Mouse (Mus musculus) intestine, embryonic 15.5 days (tissue): ENCODE measurements at regions not wholly inside any gene's neighbourhood (a gene's known extent, or its start where the extent isn't known, plus 50 kb on each side); places are given as distances from the start of the nearest gene placed in this dataset.

ENCODE experiments used
- ATAC-seq: fragments of 200-750 bp; cut with Nextera tagmentation; 2 replicates; pipeline ENCODE4 v1.8.0; 2017; ENCODE audit warnings: moderate TSS enrichment, moderate library complexity
- H3K27ac ChIP-seq: fragments of 300-500 bp; sonication (generic); 2 replicates; pipeline ENCODE4 v1.5.1; 2015; ENCODE audit warnings: mild to moderate bottlenecking, inconsistent platforms
- H3K27me3 ChIP-seq: fragments of 300-500 bp; sonication (generic); replicated peaks from 2 replicates; pipeline ENCODE4 v1.6.1; 2015; ENCODE audit warnings: inconsistent platforms
- H3K36me3 ChIP-seq: fragments of 300-500 bp; sonication (generic); 2 replicates; pipeline ENCODE4 v1.6.1; 2015; ENCODE audit warnings: inconsistent platforms
- H3K4me1 ChIP-seq: fragments of 300-500 bp; sonication (generic); replicated peaks from 2 replicates; pipeline ENCODE4 v1.6.1; 2015; ENCODE audit warnings: inconsistent platforms
- H3K4me2 ChIP-seq: fragments of 300-500 bp; sonication (generic); replicated peaks from 2 replicates; pipeline ENCODE4 v1.6.1; 2015; ENCODE audit warnings: mild to moderate bottlenecking, inconsistent platforms
- H3K4me3 ChIP-seq: fragments of 300-500 bp; sonication (generic); replicated peaks from 2 replicates; pipeline ENCODE4 v1.5.1; 2015; ENCODE audit warnings: inconsistent platforms
- H3K9ac ChIP-seq: fragments of 300-500 bp; sonication (generic); 2 replicates; pipeline ENCODE4 v1.6.1; 2015; ENCODE audit warnings: inconsistent platforms
- H3K9me3 ChIP-seq: fragments of 300-500 bp; sonication (generic); 2 replicates; pipeline ENCODE4 v1.6.1; 2016; ENCODE audit warnings: inconsistent platforms
- WGBS: fragments of 180-500 bp; shearing (Covaris S2); methylation state at CpG from one replicate; pipeline ENCODE4 v1.1.7; 2015; 5-methylcytosine and 5-hydroxymethylcytosine counted together

DNA sequence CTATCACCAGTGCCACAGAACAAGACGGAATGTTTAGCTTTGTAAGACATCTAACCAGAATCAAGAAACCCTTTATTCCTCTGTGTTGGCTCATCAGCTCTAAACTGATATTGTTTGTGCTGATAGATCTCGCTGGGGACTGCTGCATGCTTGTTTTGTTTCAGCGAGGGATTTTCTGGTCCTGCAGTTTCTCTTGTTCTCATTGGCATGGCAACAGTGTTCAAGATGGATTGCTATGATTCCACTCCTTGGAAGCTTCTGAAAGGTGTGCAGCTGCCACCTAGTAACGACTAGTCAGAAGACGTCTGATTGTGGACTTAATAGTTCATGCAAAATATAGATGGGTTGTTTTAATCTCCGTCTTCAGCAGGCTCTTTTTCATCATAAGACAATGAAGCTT, 591.2 kb downstream of the Sorcs1 start:
- ATAC-seq = no peak
- Histone ChIP-seq H3K4me1 (no peaks in the 10 kb centered on the region), H3K36me3 (no peaks in the 10 kb centered on the region), H3K4me2 (no peak overlapping the region), H3K9me3 (no peaks in the 10 kb centered on the region), H3K27ac (no peak overlapping the region), H3K27me3 (no peaks in the 10 kb centered on the region), H3K4me3 (no peak overlapping the region), H3K9ac (no peak overlapping the region)
- WGBS = 70% methylated on average over 6 of the region's 6 CpGs

DNA sequence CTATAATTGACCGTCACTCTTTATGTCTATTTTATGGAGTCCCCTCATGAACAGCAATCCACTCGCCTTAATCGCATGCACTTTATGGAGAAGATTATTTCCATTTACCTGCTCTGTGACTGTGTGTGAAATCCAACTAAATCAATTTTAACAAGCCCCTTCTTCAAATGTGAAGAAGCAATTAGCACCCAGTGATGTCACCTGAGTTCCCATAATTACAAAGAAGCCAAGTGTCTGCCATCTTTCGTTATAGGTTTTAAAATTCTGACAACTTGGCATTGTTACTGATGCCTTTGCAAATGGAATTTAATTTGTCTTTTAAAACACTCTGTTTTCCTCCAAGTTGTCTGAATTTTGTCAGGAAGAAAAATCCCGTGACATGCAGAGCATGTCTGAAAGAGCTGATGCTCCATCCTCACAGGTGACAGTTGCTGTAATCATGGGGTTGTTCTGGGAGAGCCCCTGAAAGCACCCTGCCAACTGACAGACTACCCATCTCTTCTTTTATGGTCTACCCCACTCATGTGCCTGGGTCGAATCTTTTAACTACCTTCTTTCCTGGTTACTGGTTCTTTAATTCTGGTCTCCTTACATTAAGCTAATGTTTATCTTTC, 600.9 kb downstream of the Sorcs1 start:
- WGBS = 81% methylated on average over 6 of the region's 6 CpGs
- no peak for ATAC-seq

DNA sequence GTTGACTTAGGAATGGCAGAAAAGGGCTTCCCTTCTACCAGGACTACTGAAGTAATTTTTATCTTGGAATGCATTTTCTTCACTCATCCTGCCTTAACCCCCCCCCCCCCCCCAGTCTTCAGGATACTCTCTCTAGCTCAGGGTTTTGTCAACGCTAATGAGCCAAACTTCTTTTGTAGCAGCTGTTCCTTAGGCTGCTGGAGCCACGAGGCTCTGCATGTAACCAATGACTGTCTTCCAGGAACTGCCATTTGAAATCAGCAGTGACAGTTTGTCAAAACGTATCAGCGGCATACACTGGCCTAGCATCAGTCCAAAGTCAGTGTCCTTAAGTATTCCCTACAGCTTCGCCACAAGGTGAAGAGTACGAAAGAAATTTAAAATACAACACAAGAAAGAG, 618.0 kb downstream of the Sorcs1 start:
- H3K4me1 ChIP-seq = no peaks in the 10 kb centered on the region
- H3K4me3 ChIP-seq = no peak overlapping the region
- no peaks in the 10 kb centered on the region for H3K27me3 ChIP-seq
- H3K4me2 ChIP-seq = no peak overlapping the region
- 75% methylated on average over 6 of the region's 6 CpGs for WGBS
- H3K9me3 ChIP-seq = no peaks in the 10 kb centered on the region
- no peak for ATAC-seq
- no peak overlapping the region for H3K27ac ChIP-seq
- H3K36me3 ChIP-seq = no peaks in the 10 kb centered on the region
- H3K9ac ChIP-seq = no peak overlapping the region

More for the DNA sequence above, 600.9 kb downstream of the Sorcs1 start:
- H3K9me3 ChIP-seq = no peaks in the 10 kb centered on the region
- H3K27ac ChIP-seq = no peak overlapping the region
- H3K4me1 ChIP-seq = no peaks in the 10 kb centered on the region
- H3K4me2 ChIP-seq = no peak overlapping the region
- no peaks in the 10 kb centered on the region for H3K27me3 ChIP-seq
- H3K36me3 ChIP-seq = no peaks in the 10 kb centered on the region
- no peak overlapping the region for H3K9ac ChIP-seq
- H3K4me3 ChIP-seq = no peak overlapping the region

DNA sequence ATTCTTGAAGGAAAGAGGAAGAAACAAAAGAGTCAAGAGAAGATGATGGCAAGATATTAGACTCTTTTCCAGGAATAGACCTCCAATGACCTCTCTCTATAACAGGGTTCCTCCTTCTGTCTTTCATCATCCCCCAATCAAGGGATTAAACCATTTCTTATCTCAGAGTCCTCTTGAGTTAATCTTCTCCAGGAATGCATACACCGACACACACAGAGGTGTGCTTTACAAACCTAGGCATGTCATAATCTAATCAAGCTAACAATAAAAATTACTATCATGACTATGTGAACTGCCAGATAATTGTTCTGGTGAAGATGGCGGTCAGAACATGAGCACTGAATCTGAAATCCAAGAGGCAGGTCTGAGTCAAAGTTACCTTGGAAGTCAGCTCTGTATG, 625.5 kb downstream of the Sorcs1 start:
- Histone ChIP-seq H3K9me3 (no peaks in the 10 kb centered on the region), H3K27ac (no peak overlapping the region), H3K36me3 (no peaks in the 10 kb centered on the region), H3K4me3 (no peak overlapping the region), H3K4me2 (no peak overlapping the region), H3K9ac (no peak overlapping the region), H3K4me1 (no peaks in the 10 kb centered on the region), H3K27me3 (no peaks in the 10 kb centered on the region)
- peak; percentile 89 for ATAC-seq
- WGBS = 69% methylated on average over 2 of the region's 2 CpGs

DNA sequence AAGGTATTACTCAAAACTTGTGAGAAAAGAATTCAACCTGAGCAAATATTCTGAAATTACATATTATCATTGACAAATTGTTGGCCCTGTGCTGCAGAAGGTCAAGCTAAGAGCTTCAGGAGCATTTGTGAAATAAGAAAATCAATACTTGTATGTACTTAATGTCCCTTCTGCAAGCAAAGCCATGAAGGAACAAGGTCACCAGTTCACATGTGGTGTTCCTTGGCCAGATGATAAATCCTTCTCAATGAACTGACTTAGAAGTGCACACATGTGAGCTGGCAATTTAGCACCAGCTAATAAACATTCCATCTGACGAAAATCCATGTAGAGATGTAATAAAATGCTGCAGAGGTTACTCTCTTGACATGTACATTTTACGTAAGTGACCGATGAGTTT, 632.7 kb downstream of the Sorcs1 start:
- Histone ChIP-seq H3K36me3 (no peaks in the 10 kb centered on the region), H3K4me2 (no peak overlapping the region), H3K27me3 (no peaks in the 10 kb centered on the region), H3K4me3 (no peak overlapping the region), H3K9me3 (no peaks in the 10 kb centered on the region), H3K4me1 (no peaks in the 10 kb centered on the region), H3K9ac (no peak overlapping the region), H3K27ac (no peak overlapping the region)
- ATAC-seq = no peak
- 62% methylated on average over 3 of the region's 3 CpGs for WGBS

DNA sequence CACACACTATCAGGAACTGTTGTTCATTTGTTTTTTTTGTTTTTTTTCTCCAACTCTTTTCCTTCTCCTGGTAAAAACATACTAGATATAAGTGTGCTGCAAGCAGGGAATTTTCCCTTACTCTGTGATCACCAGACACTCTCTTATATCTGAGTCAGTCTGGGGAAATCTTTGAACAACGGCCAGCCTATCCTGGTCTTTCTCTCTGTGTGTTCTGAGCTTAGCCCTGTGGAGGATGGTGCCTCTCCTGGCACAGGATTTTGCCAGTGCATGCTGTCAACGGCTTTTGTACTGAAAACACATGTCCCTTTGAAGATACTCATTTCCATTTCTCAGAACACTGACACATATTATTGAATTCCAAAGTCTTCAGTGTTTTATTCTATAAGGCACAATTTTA, 664.8 kb downstream of the Sorcs1 start:
- Histone ChIP-seq H3K9me3 (no peaks in the 10 kb centered on the region), H3K4me2 (no peak overlapping the region), H3K4me3 (no peak overlapping the region), H3K27ac (no peak overlapping the region), H3K9ac (no peak overlapping the region), H3K4me1 (no peaks in the 10 kb centered on the region), H3K27me3 (no peaks in the 10 kb centered on the region), H3K36me3 (no peaks in the 10 kb centered on the region)
- no peak for ATAC-seq
- 53% methylated on average over 2 of the region's 2 CpGs for WGBS

DNA sequence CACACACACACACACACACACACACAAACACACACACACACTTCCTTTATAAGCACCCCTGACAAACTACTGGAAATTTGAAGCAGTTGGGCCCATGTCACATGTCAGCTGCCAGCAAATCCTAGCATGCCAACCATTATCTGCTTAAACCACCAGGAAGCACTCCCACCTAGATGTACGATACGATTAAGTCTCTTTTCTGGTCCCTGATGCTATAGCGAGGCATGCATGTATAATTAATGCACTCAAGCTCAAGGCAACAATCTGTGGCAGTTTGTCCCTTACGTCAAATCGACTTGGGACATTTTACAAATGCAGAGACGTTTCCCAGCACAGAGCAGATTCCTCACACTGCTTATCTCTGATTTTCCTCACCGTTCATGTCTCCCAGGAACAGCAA, 673.2 kb downstream of the Sorcs1 start:
- ATAC-seq = no peak
- Histone ChIP-seq H3K9me3 (no peaks in the 10 kb centered on the region), H3K4me3 (no peak overlapping the region), H3K27me3 (no peaks in the 10 kb centered on the region), H3K4me2 (no peak overlapping the region), H3K4me1 (no peaks in the 10 kb centered on the region), H3K36me3 (no peaks in the 10 kb centered on the region), H3K27ac (no peak overlapping the region), H3K9ac (no peak overlapping the region)
- WGBS = 44% methylated on average over 7 of the region's 7 CpGs

DNA sequence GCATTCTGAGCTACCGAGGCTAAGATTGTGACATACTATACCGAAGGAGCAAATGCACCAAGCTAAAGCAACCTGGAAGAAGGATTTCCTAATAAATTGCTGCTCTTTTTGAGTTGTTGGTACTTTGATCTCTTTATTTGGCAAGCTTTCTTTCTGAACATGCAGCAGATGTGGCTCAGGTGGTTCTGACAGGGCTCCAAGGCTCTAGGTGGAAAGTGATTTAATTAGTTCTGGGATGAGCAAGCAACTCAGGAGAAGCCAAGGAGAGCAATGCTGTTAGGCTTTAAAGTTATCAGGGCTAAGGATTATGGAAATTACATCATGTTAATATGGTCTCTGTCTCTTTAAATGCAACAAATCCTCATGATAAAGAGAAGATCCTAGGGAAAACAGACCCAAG, 692.6 kb downstream of the Sorcs1 start:
- no peaks in the 10 kb centered on the region for H3K4me1 ChIP-seq
- no peak overlapping the region for H3K4me2 ChIP-seq
- WGBS = 76% methylated on average over 2 of the region's 2 CpGs
- no peaks in the 10 kb centered on the region for H3K27me3 ChIP-seq
- no peaks in the 10 kb centered on the region for H3K36me3 ChIP-seq
- no peak for ATAC-seq
- H3K9me3 ChIP-seq = no peaks in the 10 kb centered on the region
- no peak overlapping the region for H3K4me3 ChIP-seq
- no peak overlapping the region for H3K27ac ChIP-seq
- H3K9ac ChIP-seq = no peak overlapping the region

DNA sequence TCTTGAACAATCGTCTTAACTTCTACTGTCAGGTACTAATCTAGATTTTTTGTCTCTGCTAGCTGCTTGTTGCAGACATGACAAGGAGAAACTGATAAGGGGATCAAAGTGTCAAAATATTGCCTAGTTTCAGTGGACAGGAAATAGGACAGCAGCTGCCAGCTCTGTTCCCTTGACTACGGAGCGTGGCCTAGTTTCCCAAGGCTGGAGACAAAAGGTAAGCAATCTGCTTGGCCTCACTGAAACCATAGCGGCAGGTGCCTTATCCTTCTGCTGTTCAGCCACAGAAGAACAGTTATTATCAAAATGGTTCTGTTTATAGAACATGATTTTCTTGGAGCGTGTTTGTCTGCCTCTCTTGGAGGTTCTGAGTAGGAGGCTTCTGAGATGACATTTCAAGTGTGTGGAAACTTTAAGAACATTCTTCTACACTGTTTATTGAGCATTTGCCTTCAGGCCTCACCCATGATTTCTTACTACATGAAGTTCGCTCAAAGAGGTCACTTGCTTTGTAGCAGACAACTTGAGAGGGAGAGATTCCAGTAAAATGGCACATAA, 712.1 kb downstream of the Sorcs1 start:
- Histone ChIP-seq H3K4me3 (no peak overlapping the region), H3K27me3 (no peaks in the 10 kb centered on the region), H3K4me2 (no peak overlapping the region), H3K4me1 (no peaks in the 10 kb centered on the region), H3K27ac (no peak overlapping the region), H3K36me3 (no peaks in the 10 kb centered on the region), H3K9ac (no peak overlapping the region), H3K9me3 (no peaks in the 10 kb centered on the region)
- WGBS = 76% methylated on average over 6 of the region's 6 CpGs
- no peak for ATAC-seq

DNA sequence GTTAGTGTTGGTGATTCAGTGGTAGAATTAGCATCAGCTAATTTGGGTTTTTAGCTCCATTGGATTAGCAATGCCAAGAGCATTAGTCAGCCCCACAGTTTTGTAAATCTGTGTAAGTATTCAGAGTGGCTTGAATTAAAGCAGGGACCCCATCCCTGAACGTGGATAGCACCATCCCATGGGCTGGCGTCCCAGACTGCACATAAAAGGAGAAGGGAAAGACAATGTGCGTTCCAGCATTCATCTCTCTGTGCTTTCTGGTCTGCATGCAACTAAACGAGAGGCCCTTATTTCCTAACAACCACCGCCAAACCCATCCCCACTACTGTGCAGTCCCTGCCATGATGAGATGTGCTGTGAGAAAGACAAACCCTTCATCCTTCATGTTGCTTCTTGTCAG, 713.8 kb downstream of the Sorcs1 start:
- Histone ChIP-seq H3K4me2 (no peak overlapping the region), H3K4me3 (no peak overlapping the region), H3K9me3 (no peaks in the 10 kb centered on the region), H3K9ac (no peak overlapping the region), H3K36me3 (no peaks in the 10 kb centered on the region), H3K4me1 (no peaks in the 10 kb centered on the region), H3K27ac (no peak overlapping the region), H3K27me3 (no peaks in the 10 kb centered on the region)
- WGBS = 80% methylated on average over 5 of the region's 5 CpGs
- ATAC-seq = no peak

DNA sequence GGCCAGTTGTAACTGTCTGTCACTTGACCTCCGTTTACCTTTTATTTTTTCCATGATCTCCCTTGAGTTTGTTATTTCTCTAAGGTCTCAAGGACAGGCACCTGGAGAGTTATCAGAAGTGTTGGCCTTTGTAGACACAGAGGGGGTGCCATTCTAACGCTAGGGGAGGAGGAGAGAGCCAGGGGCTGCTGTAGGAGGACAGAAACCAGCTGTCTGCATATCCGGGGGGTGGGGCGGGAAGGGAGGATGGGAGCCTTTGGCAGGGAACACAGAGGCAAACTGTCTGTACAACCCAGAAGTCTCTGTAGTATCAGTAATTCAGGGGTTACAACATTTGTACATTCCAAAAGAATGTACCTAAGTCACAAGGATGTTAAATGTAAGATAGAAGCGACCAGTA, 719.9 kb downstream of the Sorcs1 start:
- WGBS = 35% methylated on average over 5 of the region's 5 CpGs
- H3K36me3 ChIP-seq = no peaks in the 10 kb centered on the region

DNA sequence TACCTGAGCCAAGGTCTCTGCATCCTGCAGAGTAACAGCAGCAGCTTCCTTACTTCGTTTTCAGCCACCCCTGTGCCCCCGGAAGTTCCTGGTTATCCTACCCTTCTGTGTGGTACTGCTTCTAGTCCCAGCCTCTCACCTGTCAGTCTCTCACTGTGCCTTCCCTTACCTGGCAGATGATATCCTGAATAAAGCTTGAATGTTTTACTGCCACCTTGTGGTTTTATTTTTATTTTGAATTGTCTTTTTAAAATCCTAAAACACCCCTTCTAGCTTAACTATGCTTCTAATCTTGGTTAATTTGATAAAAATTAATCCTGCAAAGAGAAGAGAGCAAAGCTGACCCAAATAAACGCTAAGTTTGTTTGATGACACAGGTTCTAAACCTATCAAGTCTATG, 747.2 kb downstream of the Sorcs1 start:
- Histone ChIP-seq H3K9me3 (no peaks in the 10 kb centered on the region), H3K4me3 (no peak overlapping the region), H3K4me2 (no peak overlapping the region), H3K27ac (no peak overlapping the region), H3K9ac (no peak overlapping the region), H3K27me3 (no peaks in the 10 kb centered on the region), H3K4me1 (no peaks in the 10 kb centered on the region), H3K36me3 (no peaks in the 10 kb centered on the region)
- WGBS = 40% methylated on average over 3 of the region's 3 CpGs
- no peak for ATAC-seq

More for the DNA sequence above, 719.9 kb downstream of the Sorcs1 start:
- no peak overlapping the region for H3K4me2 ChIP-seq
- no peak overlapping the region for H3K4me3 ChIP-seq
- no peak for ATAC-seq
- no peaks in the 10 kb centered on the region for H3K9me3 ChIP-seq
- H3K9ac ChIP-seq = no peak overlapping the region
- H3K27me3 ChIP-seq = no peaks in the 10 kb centered on the region
- no peaks in the 10 kb centered on the region for H3K4me1 ChIP-seq
- no peak overlapping the region for H3K27ac ChIP-seq

DNA sequence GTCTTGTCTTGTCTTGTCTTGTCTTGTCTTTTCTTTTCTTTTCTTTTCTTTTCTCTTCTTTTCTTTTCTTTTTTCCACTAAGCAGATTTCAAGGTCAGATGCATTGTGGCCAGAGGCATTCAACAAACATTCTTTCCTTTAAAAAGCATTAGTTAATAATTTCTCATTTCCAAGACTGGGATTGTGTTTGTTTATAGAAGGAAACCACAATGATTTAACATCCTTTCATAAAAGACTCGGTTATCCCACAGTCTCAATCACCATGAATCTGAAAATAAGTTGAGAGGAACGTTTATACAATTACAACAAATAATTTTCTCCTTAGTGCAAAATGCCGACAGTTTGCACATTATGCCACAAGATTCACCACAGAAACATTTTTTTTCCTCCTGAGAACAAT, 766.7 kb downstream of the Sorcs1 start:
- H3K9me3 ChIP-seq = no peaks in the 10 kb centered on the region
- H3K9ac ChIP-seq = no peak overlapping the region
- H3K4me2 ChIP-seq = no peak overlapping the region
- no peak for ATAC-seq
- 35% methylated on average over 3 of the region's 3 CpGs for WGBS
- H3K36me3 ChIP-seq = no peaks in the 10 kb centered on the region
- H3K4me3 ChIP-seq = no peak overlapping the region
- H3K4me1 ChIP-seq = no peaks in the 10 kb centered on the region
- H3K27me3 ChIP-seq = no peaks in the 10 kb centered on the region
- no peak overlapping the region for H3K27ac ChIP-seq
